Mouse (Mus musculus) thymus, postnatal 25 days (tissue): ENCODE measurements around the gene Gsg1l.

Source experiments
- DNase-seq: peaks from one replicate; pipeline ENCODE4 v3.0.0; 2022

Gene Gsg1l

DNA sequence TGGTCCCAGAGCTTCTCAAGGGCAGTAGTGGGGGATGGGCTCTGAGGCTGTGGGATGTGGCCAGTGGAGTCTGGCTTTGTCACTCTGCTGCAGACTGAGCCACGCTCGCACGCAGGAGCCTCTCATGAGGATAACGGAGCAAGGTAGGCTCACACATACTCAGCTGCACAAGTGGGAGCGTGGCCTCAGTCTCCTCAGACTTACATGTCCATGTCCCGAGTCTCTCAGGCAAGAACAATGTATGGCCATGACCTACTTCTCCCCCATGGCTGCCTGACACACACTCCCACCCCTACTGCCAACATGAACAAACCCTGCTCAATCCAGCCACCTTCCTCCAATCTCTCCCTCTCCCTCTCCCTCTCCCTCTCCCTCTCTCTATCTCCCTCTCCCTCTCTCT is 106.8 kb downstream of the Gsg1l start:
- no peak for DNase-seq

DNA sequence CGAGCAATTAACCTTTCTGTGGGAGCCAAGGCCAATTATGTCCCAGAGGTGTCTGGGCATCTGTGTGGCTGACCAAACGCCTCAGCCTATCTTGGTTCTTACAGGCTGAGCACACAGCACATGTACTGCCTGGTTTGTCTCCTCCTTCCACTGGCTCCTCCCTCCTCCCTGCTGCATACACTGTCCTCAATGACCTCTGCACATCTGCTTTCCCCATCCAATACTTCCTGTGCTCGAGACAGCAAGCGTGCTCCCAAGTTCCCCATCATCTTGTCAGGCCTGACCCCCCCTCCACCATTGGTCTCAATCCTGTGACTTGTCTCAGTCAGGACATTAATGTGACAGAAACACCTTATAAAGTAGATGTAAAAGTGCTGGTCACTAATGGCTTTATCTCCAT is 108.3 kb downstream of the Gsg1l start:
- DNase-seq = no peak

DNA sequence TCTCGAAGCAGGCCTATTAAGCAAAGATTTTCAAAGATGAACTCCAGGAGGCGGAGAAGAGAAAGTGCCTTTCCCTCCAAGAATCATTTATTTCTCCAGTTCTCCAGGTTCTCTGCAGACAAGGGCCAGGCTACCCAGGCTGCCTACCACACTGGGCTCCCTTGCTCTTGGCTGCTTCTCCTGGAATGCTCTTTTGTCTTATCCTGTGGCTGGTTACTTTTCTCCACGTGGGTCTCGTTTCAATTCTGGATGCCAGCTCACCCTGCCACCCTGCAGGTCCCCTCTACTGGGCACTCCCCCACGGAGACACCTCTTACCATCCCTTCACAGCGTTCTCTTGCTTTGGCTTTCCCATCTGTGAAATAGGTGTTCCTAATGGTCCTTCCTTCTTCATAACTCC is 109.4 kb downstream of the Gsg1l start:
- no peak for DNase-seq

DNA sequence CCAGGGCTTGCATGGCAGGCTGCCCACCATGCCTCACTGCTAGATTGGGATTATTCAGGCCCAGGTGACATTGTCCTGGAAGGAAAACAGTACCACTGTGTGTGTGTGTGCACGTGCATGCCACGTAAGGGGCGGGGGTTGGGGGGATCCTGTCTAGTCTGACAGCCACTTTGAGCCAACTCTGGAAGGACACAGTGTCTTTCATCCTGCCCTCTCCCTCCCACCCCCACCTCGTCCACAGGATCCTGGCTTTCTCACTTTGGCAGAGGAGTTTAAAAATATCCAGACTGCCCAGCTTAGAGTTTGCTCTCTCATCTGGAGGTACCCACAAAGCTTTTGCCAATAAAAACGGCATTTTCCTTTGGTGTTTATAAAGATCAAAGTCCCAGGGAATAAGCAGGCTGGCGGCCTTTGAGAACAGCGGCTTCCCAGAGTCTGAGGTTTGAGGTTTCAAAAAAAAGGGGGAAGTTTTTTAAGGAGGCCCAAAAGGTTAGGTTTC is 110.0 kb downstream of the Gsg1l start:
- no peak for DNase-seq

DNA sequence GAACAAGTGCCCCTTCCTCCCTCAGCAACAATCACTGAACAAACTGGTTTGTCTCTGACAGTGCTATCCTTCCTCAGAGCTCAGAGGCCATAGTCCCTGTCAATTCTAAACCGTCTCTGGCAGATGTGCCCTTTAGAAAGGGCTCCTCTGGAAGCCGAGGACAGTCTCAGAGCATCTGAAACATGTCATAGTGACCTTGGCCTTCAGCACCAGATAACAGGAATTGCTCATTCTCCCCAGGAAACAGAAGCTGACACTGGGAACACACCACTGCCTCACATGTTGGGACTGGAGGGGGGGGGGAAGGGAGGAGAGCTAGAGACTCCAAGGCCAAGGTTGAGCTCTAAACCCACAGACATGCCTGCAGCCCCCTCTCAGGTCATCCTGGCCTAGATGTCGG is 113.1 kb downstream of the Gsg1l start:
- DNase-seq = no peak

DNA sequence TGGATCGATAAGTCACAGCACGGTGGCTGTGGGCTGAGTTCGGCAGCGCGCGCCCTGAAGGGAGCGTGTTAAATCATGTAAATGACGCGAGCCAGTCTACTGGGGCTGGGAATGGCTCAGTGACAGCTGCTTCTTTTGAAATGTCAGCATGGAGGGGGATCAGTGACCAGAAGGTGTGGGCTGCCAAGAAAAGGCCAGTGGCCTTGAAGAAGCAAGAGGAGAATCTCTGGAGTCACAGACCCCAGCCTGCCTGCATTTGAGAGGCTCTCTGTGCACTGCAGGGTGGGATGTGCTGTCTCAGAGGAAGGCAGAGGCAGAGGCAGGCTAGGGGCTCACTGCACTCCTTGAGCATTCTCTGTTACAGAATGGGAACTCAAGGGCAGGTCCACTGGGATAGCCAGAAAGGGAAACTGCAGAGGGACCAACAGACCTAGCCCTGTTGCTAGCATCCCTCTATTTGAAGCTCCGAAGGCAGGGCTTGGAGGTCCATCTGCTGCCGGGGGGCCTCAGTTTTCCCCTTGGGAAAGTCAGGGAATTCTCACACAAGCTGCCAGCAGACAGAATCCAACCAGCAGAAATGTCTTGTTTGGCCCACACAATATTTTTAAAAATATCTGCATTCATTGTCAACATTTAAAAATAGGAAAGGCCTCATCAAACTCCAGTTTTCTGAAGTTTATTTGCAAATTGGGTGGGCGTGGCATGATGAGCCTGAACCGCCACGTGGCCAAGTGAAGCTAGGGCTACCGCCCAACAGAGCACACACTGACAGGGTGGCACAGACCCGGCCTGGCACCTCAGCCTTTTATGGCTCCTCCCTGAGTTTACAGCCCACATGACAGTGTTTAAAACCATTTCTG is 115.6 kb downstream of the Gsg1l start:
- DNase-seq = no peak

DNA sequence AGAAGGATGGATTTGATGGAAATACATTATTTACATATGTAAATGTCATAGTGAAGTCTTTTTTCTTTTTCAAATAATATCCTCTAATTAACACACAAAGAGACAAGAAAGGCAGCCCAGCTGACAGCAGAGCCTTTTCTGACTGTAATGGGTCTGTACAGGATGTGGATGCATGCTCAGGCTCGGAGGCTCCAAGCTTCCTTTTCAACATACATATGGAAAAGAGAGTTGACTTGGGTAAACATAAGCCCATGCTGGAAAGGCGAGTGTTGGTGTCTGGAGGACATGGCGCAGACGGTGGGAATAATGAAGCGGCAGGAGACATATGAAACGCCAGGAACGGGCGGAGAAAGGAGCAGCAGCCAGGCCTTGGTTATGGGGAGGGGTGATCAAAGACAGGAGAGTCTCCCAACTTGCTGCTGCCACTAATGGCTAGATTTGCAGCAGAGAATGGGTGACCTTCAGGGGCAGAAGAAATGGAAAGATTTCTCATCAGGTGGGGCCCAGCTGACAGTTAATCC is 118.1 kb downstream of the Gsg1l start:
- no peak for DNase-seq

DNA sequence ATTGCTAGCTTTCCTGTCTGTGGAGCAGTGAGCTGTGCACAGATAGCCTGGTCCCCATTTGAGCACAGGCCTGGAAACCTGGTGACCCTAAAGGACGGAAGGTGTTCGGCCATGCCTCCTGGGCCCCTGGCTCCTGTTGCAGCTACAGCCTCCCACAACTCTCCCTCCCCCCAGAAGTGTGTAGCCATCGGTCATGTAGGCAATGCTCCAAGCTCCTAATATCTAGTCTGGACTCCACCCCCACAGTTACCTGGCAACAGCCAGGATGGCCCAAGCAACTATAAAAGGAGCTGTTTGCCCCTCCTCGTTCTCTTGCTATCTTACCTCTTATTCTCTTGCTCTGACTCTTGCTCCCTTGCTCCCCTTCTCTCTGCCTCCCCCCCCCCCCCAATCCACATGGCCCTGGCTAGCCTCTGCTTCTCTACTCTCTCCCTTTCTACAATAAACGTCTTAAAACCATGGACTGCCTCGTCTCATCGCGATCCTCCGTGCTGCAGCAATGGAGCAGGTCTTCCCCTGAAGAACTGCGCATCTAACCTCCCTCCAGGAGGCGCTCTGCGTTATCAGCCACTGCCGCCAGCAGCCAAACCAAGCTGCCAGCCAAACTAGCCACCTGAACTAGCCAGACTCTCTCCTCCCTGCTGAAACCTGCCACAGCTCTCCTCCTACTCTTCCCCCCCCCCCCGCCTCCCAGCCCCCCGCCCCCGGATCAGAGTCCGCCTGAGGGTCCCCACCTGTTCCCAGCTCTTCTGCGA is 122.7 kb downstream of the Gsg1l start:
- peak; percentile 1 for DNase-seq

DNA sequence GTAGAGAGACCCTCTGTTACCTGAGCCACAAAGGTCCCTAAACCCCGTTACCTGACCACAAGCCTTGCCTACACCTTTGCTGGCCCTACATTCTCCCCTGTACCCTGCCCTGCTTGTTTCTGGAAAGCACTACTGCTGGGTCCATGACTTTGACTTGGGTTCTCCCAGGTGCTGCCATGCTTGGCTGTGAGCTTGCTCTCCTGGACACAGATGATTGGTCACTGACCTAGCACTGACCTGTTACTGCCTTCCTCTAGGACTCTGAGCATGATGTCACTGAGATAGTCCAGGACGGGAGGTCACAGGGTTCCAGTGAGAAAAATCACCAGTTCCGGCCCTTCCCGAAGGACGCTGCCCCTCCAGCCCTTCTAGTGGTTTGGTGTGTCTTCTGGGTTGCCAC is 123.4 kb downstream of the Gsg1l start:
- no peak for DNase-seq

DNA sequence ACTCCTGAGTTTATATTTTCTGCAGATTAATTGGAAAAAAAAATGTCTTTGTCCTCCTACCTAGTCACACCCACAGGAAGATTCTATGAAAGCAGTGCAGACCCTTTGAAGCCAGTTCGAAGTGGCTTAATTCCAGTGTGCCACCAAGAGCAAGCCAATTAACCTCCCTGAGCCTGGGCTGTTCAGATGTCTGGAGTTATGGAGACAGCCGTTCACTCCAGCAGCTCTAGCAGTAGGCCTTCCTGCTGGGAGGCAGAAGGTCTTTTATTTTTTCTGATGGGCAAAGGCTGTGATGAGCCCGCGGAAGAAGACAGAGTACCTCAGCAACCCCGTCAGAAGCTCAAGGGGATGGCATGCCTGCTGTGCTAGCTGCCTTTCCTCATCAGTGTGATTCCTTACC is 127.2 kb downstream of the Gsg1l start:
- DNase-seq = no peak

DNA sequence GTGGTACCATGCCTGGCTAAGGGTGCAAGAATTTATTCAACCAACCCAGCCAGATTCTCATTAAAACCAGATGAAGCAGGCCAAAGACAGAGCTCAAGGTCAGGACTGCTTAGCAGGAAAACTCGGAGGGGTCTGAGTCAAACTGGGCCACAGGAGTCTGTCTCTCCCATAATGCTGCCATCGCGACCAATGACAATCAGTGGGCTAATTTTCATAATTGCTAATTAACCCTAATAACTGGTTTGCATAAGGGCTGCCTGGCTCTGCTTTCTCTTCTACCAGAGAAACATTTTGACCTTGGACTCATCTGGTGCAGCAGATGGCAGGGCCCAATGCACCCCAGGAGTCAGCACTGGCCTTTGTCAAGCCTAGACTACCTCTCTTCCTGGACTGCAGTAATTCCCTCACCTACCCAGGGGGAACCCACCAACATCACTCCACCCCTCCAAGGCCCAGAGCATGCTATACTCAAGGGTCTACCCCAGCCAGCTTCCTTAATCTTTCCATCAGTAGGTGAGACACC is 127.8 kb downstream of the Gsg1l start:
- DNase-seq = no peak

DNA sequence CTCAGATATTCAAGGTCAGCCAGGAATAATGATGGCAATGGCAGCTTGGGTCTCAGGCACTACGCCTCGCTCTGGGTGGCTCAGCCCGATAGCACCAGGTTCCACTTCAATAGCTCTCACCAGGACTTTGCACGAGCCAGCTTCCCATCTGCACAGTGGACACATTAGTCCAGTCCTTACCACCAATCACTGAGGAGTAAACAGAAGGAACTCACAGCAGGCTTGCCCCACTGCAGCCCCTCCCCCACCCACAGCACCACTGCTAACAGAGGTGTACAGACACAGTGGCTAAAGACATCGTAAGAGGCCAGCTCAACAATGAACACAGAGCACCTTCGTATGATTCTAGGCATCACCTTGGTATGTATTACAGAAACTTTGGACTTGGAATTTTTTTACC is 128.4 kb downstream of the Gsg1l start:
- no peak for DNase-seq

DNA sequence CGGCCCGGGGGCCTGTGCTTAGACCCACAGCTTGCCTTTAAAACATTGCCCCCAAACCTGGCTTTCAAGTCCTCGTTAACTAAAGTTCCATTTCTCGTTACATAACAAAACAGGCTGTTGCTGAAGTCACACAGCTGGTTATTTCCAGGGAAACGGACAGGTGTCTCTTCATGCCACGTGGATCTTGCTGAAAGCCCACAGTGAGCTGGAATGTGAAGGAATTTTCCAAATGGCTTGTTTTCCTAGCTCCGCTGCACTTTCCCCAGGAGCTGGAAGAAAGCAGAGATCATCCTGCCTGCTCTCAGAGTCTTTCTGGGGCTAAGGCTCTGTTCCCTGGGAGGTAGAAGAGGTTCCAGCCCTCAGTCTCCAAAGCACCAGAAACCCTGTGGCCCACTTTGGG is 130.3 kb downstream of the Gsg1l start:
- no peak for DNase-seq

DNA sequence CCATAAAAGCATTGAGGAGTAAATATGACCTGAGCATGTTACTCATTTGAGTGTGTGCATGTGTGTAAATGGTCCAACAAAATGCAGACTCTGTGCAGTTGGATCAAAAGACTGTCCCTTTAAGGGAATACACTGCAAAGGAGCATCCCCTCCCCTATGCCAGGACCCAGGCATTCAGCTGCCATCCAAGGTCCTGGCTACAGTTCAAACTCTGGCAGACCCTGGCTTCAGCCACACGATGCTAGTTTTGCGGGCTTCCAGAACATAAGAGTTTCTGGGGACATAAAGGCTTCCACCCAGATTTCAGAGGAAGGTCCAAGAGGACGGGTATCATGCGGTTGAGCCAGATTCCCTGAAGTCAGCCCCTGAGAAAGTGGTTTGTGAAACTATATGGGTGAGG is 133.2 kb downstream of the Gsg1l start:
- no peak for DNase-seq

DNA sequence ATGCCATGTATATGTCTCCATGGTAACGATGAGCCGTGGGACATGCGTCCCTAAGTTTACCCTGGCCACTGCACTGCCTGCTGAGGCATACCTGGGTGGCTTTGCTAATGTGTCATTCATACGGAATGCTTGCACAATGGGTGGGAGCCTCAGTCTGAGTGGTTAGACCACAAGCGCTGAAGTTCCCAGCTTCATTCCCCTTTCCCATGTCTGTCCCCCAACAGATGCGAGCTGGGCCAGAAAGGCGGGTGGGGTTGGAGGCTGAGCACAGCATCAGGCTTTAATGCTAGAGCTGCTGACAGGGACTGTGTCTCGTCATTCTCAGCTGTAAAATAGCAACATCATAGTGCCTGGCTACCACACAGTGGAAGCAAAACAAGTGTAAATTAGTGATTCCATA is 136.3 kb downstream of the Gsg1l start:
- no peak for DNase-seq

DNA sequence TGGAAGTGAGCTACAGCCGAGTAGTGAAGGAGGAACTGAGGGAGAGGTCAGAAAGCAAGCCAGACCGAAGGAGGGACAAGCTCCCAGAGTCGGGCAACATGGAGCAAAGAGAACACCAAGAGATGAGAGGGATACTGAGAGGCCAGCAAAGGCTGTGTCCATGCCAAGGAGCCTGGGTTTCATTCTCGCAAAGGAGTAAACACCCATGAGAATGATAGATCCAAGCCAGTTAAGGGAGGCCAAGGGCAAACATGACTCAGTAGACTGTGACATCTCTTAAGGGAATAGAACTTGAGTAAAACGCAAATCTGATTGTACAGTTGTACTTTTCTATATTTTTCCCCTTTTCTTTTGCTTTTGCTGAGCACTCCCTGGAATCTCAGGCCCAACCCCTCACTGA is 137.6 kb downstream of the Gsg1l start:
- DNase-seq = no peak

DNA sequence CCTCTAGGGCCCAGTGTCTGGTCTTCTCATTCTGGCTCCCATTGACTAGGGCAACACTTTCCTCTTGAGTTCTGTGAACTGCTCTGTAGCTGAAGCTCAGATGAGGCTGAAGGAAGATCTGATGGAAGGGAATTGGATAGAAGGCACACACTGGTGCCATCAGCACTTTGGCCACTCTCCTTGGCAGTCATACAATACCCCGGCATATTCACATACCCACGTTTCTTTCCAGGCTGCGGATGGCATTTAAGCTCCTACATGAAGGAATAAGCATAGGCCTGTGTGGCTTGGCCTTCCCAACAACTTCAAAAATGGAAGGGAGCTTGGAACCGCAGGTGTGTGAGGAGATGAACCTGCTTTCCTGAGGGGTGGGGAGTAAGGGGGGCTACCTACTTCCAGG is 138.7 kb downstream of the Gsg1l start:
- DNase-seq = no peak

DNA sequence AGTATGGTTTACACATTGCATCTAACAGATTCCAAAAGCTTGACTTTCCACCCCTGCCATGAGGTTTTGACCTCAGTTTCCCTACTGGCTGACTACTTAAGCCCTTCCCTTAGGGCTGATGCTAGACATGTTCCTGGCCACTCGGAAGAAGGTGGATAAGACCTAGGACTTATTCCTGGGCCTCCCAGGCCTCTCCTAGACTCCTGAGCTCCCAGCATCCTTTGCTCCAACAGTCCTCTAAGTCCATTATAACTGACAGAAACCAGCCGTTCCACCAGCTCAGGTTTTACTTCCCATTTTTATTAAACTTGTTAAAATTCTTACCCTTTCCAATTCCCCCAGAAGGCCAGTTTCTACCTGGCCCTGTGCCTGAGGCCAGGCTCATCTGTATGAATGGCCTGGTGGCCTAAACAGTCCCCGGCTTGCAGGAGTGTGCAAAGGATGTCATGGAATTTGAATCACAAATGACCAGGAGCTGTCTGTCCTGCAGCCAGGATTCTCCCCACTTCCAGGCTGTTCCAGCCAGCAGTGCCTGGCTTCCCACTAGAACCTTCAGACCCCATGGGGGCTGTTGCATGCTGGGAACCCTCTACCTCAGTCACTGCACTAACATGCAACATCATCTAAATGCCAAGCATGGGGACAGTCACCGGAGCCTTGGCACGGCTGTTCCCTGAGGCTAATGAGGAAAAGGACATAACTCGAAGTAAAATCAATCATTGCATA is 139.7 kb downstream of the Gsg1l start:
- no peak for DNase-seq

DNA sequence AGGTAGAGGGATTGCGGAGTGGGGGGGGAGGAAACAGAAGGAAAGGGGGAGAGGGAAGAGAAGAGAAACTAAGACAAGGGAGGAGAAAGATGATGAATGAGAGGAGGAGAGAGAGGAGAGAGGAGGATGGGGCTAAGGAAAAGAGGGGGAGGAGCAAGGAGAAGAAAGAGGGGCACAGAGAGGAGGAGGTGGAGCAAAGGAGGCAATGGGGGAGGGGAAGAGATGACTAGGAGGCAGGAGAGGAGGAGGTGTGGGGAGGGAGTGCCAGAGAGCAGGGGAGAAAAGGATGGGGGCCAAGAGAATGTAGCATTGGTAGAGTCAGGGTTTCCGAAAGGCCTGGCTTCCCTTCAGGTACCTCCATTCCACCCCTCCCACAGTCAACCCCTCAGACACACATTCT is 147.9 kb downstream of the Gsg1l start:
- no peak for DNase-seq

DNA sequence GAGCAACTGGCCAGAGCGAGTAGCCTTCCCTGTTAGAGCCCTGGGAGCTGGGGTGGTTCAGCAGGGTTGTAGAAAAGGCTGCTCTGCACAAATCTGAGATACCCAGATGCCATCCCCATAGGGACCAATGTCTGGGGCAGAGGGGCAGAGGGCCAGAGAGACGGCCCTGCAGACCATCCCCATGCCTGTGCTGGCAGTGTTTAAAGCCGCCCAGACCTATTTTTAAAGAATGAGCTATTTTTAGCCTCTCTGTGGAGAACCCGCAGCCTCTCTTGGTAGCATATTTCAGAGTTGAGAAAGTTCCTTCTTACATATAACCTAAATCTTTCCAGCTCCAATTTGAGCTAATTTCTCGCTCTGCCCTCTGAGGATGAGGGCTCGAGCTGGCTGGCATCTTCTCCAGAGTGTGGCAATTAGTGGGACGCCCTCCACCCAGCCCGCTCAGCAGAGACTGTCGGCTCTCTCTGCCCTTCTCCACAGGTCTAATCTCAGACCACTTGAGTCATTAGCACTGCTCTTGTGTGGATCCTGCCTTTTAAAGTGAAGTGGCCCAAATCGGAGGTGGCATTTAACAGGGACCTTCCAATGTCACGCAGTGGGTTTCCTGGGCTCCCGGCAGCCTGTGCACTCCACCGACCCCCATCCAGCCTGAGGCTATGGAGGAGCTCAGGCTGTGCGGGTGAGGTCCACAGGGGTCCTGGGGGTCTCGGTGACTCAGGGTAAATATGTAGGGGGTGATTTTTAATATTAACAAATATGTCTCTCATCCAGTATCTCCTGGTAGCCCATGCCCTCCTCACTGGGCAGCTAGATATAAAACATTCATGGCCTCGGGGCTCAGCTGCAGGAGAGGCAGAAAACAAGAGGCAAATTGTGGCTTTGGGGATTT is 148.6 kb downstream of the Gsg1l start:
- no peak for DNase-seq

DNA sequence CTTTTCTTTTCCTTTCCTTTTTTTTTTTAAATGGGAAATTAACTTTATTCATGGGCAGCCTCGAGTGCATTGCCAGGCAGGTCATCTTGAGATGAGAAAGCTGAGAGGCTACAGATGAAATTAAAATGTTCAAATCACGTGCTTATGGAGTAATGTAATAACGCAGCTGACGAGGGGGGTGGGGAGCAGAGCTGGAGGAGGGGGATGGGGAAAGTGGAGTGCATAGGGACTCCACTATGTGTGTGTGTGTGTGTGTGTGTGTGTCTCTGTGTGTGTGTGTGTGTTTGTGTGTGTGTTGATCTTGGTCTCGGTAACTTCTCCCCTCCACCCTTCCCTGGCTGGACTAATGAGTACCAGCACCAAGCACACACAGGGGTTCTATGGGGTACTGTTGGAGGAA is 150.6 kb downstream of the Gsg1l start:
- no peak for DNase-seq

DNA sequence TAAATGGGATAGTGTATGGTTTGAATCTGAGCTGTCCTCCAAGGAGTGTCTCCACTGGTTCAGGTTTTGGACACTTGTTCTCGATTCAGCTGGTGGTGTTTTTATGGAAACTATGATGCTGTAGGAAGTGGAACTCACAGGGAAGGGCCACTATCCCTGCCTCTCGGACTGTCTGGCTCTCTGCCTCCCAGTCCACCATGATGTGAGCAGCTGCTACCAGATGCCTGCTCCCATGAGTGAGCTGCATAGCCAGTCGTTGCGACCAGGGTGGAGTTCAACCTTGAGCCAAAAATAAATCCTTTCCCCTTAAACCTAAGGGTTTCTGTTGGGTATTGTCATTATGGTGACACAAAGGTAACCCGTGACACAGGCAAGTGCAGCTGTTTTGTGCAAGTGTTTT is 158.2 kb downstream of the Gsg1l start:
- no peak for DNase-seq
